Mouse (Mus musculus) lung, postnatal 25 days (tissue): ENCODE results near the gene Enoph1.

Experiments used
- DNase-seq: peaks from one replicate; pipeline ENCODE4 v3.0.0; 2022; ENCODE audit warnings: low spot score

Enoph1 gene

DNA sequence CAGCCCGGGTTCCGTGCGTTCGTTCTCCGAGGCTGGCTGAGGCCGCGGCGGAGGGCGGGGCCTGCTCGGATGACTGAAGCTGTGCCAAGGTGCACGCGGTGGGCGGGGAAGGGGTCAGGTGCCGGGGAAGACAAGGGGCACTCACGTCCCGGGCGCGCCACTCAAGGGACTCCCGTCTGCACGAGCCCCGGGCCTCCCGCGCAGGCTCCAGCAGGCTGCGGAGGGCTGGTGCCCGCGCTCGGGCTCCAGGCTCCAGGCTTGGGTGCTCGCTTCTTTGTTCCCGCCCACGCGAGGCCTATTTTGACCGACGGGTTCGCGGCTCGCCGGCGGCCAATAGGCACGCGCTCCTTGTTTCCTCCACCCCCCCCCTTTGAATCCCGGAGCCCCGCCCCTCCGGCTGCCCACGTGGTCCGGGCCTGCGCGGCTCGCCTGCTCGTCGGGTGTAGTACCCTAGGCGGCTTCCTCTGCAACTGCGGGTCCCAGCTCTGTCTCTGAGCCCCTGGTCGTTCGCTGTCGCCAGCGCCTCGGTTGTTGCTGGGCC is at the start of gene Enoph1, which contains the start of gene Hnrnpdl:
TSS of gene Enoph1 (plus strand) at position 384 of the 541 bp plus-strand sequence.
TSS of gene Hnrnpdl (minus strand) at position 63 of the 541 bp plus-strand sequence.
- peak; percentile 91 for DNase-seq

GRCm38 (mm10) chr5:99994166-99994565 is 45.6 kb upstream of the Enoph1 start:
- DNase-seq = no peak

GRCm38 (mm10) chr5:99994680-99995079 is 45.1 kb upstream of the Enoph1 start:
- DNase-seq = no peak

GRCm38 (mm10) chr5:100000048-100000447 is 39.7 kb upstream of the Enoph1 start:
- DNase-seq = no peak

GRCm38 (mm10) chr5:100000500-100000899 is 39.3 kb upstream of the Enoph1 start:
- DNase-seq = no peak

- DNase-seq = no peak
Measured at GRCm38 (mm10) chr5:100003895-100004294, 35.9 kb upstream of the Enoph1 start.

DNA sequence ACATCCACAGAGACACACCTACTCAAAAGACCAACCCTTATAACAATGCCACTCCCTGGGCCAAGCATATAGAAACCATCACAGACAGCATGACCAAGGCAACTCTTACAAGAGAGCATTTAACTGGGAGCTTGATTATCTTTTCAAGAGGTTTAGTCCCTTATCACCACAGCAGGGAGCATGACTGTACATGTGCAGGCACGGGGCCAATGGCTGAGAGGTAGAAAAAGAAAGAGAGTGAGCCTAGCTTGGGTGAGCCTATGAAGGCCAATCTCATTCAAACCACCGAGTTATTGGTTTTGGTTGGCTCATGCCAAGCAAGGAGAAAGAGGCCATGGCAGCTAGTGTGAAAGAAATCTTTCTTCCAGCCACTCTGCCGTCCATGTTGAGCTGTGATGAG is 34.4 kb upstream of the Enoph1 start:
- DNase-seq = no peak

GRCm38 (mm10) chr5:100005896-100006295 is 33.9 kb upstream of the Enoph1 start:
- no peak for DNase-seq

DNA sequence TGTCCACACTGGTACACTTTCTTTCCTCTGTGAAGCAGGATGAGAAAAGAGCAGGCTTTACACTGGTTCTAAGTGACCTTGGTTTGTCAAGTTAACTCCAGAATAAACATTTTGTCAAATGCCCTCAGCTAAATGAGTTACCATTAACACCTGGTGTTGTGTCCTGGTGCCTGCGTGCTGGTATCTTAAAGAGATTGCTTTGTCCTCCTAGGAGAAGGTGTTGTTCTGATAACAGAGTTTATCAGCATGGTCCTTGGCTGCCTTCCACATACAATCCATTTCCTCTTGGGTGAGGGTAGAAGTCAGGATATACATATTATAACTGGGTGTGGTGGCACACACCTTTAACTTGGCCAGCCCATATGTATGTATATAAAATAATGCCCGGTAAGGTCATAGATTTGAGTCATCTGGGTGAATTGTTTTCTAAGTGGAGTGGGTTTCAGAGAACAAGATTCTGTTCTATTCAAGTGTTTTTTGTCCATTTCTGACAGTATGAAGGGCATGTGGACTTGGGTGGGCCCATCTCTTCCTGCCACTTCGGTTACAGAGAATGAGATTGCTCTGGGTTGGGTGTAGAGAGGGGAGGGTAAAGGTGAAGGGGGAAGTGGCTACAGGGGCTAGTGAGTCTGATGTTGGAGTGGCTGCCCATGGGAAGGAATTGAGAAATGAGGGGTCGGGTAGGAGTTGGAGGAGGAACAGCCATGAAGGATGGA is 33.3 kb upstream of the Enoph1 start:
- DNase-seq = no peak

DNA sequence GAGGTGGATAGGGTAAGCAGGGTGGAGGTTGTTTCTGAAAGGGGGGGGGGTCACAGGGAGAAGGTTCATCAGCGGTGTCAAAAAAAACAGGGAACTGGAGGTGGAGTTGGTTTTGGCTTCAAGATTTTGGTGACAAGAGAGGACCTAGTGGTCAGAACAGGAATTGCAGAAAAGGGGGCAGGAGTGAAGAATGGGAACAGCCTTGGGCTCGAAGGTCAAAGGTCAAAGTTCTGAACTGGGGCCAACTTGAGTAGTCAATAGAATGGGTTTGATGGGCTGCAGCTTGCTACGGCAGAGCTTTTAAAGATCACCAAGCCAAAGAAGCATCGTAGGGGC is 32.8 kb upstream of the Enoph1 start:
- DNase-seq = no peak

- DNase-seq = no peak
Measured at GRCm38 (mm10) chr5:100008485-100008884, 31.3 kb upstream of the Enoph1 start.

- DNase-seq = no peak
Measured at GRCm38 (mm10) chr5:100012599-100012998, 27.2 kb upstream of the Enoph1 start.

DNA sequence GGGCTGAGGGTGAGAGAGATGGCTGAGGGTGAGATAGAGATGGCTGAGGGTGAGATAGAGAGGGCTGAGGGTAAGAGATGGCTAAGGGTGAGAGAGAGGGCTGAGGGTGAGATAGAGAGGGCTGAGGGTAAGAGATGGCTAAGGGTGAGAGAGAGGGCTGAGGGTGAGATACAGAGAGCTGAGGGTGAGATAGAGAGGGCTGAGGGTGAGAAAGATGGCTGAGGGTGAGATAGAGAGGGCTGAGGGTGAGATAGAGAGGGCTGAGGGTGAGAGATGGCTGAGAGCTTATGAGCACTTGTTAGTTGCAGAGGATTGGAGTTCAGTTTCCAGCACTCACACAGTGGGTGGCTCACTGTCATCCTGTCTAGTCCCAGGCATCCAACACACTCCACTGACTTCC is 19.7 kb upstream of the Enoph1 start:
- no peak for DNase-seq

- DNase-seq = no peak
Measured at GRCm38 (mm10) chr5:100024403-100024802, 15.4 kb upstream of the Enoph1 start.

DNA sequence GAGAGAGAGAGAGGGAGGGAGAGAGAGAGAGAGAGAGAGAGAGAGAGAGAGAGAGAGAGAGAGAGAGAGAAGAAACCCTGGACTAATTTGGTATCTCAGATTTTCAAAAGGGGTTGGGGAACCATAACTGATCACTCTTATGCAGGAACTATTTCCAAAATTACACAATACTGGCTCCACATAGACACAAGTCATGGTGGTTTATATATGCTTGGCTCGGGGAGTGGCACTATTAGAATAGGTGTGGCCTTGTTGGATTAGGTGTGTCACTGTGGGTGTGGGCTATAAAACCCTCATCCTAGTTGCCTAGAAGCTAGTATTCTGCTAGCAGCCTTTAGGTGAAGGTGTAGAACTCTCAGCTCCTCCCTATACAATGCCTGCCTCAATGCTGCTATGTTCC is 14.9 kb upstream of the Enoph1 start:
- DNase-seq = no peak

DNA sequence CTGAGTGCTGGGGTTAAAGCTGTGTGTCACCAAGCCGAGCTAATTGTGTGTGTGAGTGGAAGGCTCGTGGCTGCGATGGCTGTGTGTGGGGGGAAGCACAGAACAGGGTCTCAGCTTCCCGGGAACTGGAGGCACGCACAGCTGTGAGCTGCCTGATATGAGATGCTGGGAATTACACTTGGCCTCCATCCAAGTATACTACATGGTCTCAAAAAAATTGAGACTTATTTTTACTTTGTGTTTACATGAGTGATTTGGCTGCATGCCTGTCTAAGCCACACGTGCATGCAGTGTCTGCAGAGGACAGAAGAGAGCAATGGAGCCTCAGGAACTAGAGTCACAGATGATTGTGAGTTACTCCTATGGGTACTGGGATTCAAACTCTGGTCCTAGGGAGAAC is 9.7 kb upstream of the Enoph1 start:
- DNase-seq = no peak

GRCm38 (mm10) chr5:100032107-100032506 is 7.7 kb upstream of the Enoph1 start:
- DNase-seq = no peak

DNA sequence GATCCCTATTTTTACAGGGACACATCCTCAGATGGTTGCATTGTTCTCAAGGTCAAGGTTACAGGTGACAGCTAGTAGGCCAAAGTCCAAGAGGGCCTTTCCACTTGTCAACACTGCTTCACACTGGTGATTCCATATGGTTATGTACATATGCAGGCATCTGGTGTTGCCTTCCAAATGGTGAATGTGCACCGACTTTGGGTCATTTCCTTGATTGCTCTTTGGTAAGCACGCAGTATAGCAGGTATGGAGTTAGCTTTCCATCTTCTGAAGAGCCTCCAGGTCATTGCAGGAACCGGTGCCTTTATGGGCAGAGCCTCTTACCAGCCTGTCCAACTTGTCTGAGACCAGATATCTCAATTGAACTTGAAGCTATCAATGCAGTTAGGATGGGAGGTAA is 7.1 kb upstream of the Enoph1 start:
- no peak for DNase-seq

DNA sequence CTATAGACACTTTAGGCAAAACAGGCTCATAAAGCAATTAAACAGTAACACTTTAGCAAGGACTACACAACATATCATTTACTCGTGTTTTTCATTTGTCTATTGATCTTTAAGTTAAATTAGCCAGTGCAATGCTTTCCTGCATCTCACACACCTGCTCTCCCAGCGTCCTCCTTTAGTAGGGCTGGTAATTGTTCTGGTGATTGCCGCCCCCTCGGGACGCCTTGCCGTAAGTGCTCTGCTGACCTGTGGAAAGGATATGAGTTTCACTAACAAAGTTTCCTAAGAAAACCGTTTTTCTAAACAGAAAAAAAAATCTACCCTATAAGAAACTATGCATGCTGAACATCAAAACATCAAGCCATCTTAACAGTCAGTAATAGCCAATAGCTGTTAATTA is 3.8 kb upstream of the Enoph1 start:
- DNase-seq = no peak

DNA sequence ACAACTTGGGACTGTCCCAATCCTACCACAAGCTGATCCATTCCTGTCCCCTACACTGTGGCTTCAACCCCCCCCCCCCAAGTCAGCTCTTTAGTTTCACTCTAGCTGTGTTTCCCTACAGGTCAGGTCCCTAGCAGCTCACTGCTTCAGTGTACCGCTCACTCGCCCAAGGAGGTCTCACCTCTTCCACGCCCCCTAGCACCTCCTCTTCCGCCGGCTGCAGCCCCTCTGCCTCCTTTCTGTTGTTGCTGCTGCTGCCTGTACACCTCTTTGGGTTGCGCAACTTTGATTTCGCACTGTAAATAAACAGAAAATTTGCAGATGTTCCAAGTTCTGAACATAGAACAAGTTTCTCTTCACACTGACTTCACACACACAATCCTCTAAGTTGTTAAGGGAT is 3.1 kb upstream of the Enoph1 start:
- peak; percentile 34 for DNase-seq

- DNase-seq = peak; percentile 90
Measured at GRCm38 (mm10) chr5:100037965-100038713, 1.6 kb upstream of the Enoph1 start.

- peak; percentile 97 for DNase-seq
Measured at GRCm38 (mm10) chr5:100038714-100039601, 827 bp upstream of the Enoph1 start.
